Mouse (Mus musculus) olfactory bulb, adult 2 months (tissue): ENCODE measurements at regions not wholly inside any gene's neighbourhood (a gene's known extent, or its start where the extent isn't known, plus 50 kb on each side); places are given as distances from the start of the nearest gene placed in this dataset.

Experiments
- CTCF ChIP-seq: fragments of 200-500 bp; IDR thresholded peaks from 2 replicates; pipeline ENCODE4 v1.5.1; 2012; ENCODE audit warnings: low read depth, mild to moderate bottlenecking, low read length, moderate library complexity; ENCODE audit not compliant: insufficient read depth
- POLR2A ChIP-seq: fragments of 200-500 bp; IDR thresholded peaks from 2 replicates; pipeline ENCODE4 v1.6.1; 2012; ENCODE audit warnings: mild to moderate bottlenecking, low read depth, low read length, moderate library complexity; ENCODE audit not compliant: insufficient read depth

GRCm38 (mm10) chr1:47103321-47103988 is 210.8 kb upstream of the Slc39a10 start:
- TF ChIP-seq POLR2A = no peak
- TF ChIP-seq CTCF = no peak
